Mouse (Mus musculus) embryonic facial prominence, embryonic 11.5 days (tissue): ENCODE measurements around the gene Kremen1. TPM values are rescaled to one million over a fixed set of nuclear protein-coding genes. Genes with fewer than 3 reads are reported as not detected.
A peak's percentile ranks its signal among the peaks of the same experiment; 100 is the strongest.

ENCODE experiments used
- ATAC-seq: fragments of 200-750 bp; cut with Nextera tagmentation; replicated peaks from 2 replicates; pipeline ENCODE4 v1.8.0; 2017; ENCODE audit warnings: low read depth; ENCODE audit not compliant: insufficient number of reproducible peaks, low FRiP score, low TSS enrichment
- DNase-seq: peaks from one replicate; pipeline ENCODE4 v3.0.0-alpha.2; 2015; ENCODE audit warnings: low spot score
- H3K27ac ChIP-seq: fragments of 300-500 bp; sonication (generic); replicated peaks from 2 replicates; pipeline ENCODE4 v1.5.1; 2014; ENCODE audit warnings: mild to moderate bottlenecking, low read depth, low read length, control low read depth
- H3K27me3 ChIP-seq: fragments of 300-500 bp; sonication (generic); 2 replicates; pipeline ENCODE4 v1.6.1; 2014; ENCODE audit warnings: mild to moderate bottlenecking, low read length, moderate library complexity, mixed read lengths; ENCODE audit not compliant: control insufficient read depth, insufficient read depth
- H3K36me3 ChIP-seq: fragments of 300-500 bp; sonication (generic); replicated peaks from 2 replicates; pipeline ENCODE4 v1.6.1; 2014; ENCODE audit warnings: low read depth, mild to moderate bottlenecking, low read length, moderate library complexity, mixed read lengths; ENCODE audit not compliant: control insufficient read depth, insufficient read depth
- H3K4me1 ChIP-seq: fragments of 300-500 bp; sonication (generic); 2 replicates; pipeline ENCODE4 v1.6.1; 2014; ENCODE audit warnings: low read length, mixed read lengths; ENCODE audit not compliant: control insufficient read depth, insufficient read depth
- H3K4me2 ChIP-seq: fragments of 300-500 bp; sonication (generic); 2 replicates; pipeline ENCODE4 v1.6.1; 2014; ENCODE audit warnings: low read depth, mild to moderate bottlenecking, control low read depth, low read length, moderate library complexity
- H3K4me3 ChIP-seq: fragments of 300-500 bp; sonication (generic); 2 replicates; pipeline ENCODE4 v1.5.1; 2014; ENCODE audit warnings: low read depth, low read length, control low read depth
- H3K9ac ChIP-seq: fragments of 300-500 bp; sonication (generic); replicated peaks from 2 replicates; pipeline ENCODE4 v1.6.1; 2014; ENCODE audit warnings: mild to moderate bottlenecking, control low read depth, low read length
- H3K9me3 ChIP-seq: fragments of 300-500 bp; sonication (generic); replicated peaks from 2 replicates; pipeline ENCODE4 v1.6.1; 2016; ENCODE audit warnings: mild to moderate bottlenecking, low read length, inconsistent platforms, mixed read lengths; ENCODE audit not compliant: control insufficient read depth
- WGBS: fragments of 180-500 bp; shearing (Covaris S2); extraction: QIAGEN DNeasy Blood & Tissue Kit; methylation state at CpG from one replicate; pipeline ENCODE4 v1.1.7; 2014; 5-methylcytosine and 5-hydroxymethylcytosine counted together
- polyA plus RNA-seq: library from polyadenylated mRNA; unstranded; fragments of >200 nt; fragmentation: Nextera tagmentation; extraction: Ambion mirVana; gene quantifications from 2 replicates; pipeline ENCODE4 v1.2.1, GENCODE M21; 2014

Gene Kremen1
- polyA plus RNA-seq, 1 experiment from 2014 or later: 7.1 TPM

GRCm38 (mm10) chr11:5151680-5152337 lies 109.5 kb downstream of the Kremen1 start, which contains the start of gene Emid1:
TSS of gene Emid1 (minus strand) at chr11:5152257.
- no peaks in the 10 kb centered on the region; the same call in 1 of the 2 replicates for H3K27me3 ChIP-seq
- H3K4me3 ChIP-seq: peak within 1 kb of the TSS; percentile 61
- no peaks in the 10 kb centered on the region for H3K9me3 ChIP-seq
- ATAC-seq (peak; percentile 30; the same call in 1 of the 2 replicates), DNase-seq (peak; percentile 60)
- under 1% methylated on average over 39 of the region's 53 CpGs for WGBS
- peak within 1 kb of the TSS; percentile 91 for H3K4me2 ChIP-seq
- peak within 1 kb of the TSS; percentile 79 for H3K9ac ChIP-seq
- no peaks in the 10 kb centered on the region for H3K4me1 ChIP-seq
- H3K36me3 ChIP-seq: no peaks in the 10 kb centered on the region
- H3K27ac ChIP-seq: no peak within 1 kb of the TSS

- Histone ChIP-seq H3K36me3 (no peaks in the 10 kb centered on the region), H3K9me3 (no peaks in the 10 kb centered on the region), H3K4me2 (peak overlapping the region; percentile 91), H3K9ac (no peak overlapping the region), H3K4me3 (peak overlapping the region; percentile 61), H3K27me3 (no peaks in the 10 kb centered on the region; the same call in 1 of the 2 replicates), H3K4me1 (no peaks in the 10 kb centered on the region), H3K27ac (no peak overlapping the region)
- DNase-seq (no peak), ATAC-seq (no peak)
- 27% methylated on average over 4 of the region's 4 CpGs for WGBS
These were observed 110.1 kb downstream of the Kremen1 start for GRCm38 (mm10) chr11:5151247-5151630.

- Histone ChIP-seq H3K4me2 (no peak overlapping the region), H3K4me3 (no peak overlapping the region), H3K9me3 (no peaks in the 10 kb centered on the region), H3K9ac (no peak overlapping the region), H3K4me1 (no peaks in the 10 kb centered on the region), H3K27ac (no peak overlapping the region), H3K36me3 (no peaks in the 10 kb centered on the region), H3K27me3 (no peaks in the 10 kb centered on the region; the same call in 1 of the 2 replicates)
- ATAC-seq: no peak
- no peak for DNase-seq
- 58% methylated on average over 9 of the region's 9 CpGs for WGBS
These were observed 110.7 kb downstream of the Kremen1 start for GRCm38 (mm10) chr11:5150416-5151246.

- Histone ChIP-seq H3K4me1 (no peaks in the 10 kb centered on the region), H3K36me3 (no peaks in the 10 kb centered on the region), H3K9me3 (no peaks in the 10 kb centered on the region), H3K4me2 (no peak overlapping the region), H3K4me3 (no peak overlapping the region), H3K27ac (no peak overlapping the region), H3K27me3 (no peaks in the 10 kb centered on the region; the same call in 1 of the 2 replicates), H3K9ac (no peak overlapping the region)
- DNase-seq: no peak
- ATAC-seq: no peak
- WGBS: 67% methylated on average over 9 of the region's 9 CpGs
These were observed 111.4 kb downstream of the Kremen1 start for GRCm38 (mm10) chr11:5149955-5150354.

- no peaks in the 10 kb centered on the region for H3K9me3 ChIP-seq
- no peak overlapping the region for H3K4me2 ChIP-seq
- no peak for ATAC-seq
- H3K27me3 ChIP-seq: no peaks in the 10 kb centered on the region; the same call in 1 of the 2 replicates
- H3K4me1 ChIP-seq: no peaks in the 10 kb centered on the region
- H3K36me3 ChIP-seq: no peaks in the 10 kb centered on the region
- no peak overlapping the region for H3K9ac ChIP-seq
- no peak overlapping the region for H3K27ac ChIP-seq
- DNase-seq: no peak
- 31% methylated on average over 7 of the region's 7 CpGs for WGBS
- H3K4me3 ChIP-seq: no peak overlapping the region
These were observed 112.1 kb downstream of the Kremen1 start for GRCm38 (mm10) chr11:5149249-5149648.

GRCm38 (mm10) chr11:5145600-5145999 lies 115.8 kb downstream of the Kremen1 start:
- no peak overlapping the region for H3K27ac ChIP-seq
- 46% methylated on average over 3 of the region's 3 CpGs for WGBS

GRCm38 (mm10) chr11:5141965-5142364 lies 119.4 kb downstream of the Kremen1 start:
- Histone ChIP-seq H3K27me3 (no peaks in the 10 kb centered on the region), H3K36me3 (no peaks in the 10 kb centered on the region), H3K27ac (no peak overlapping the region), H3K4me1 (no peaks in the 10 kb centered on the region), H3K9ac (no peak overlapping the region), H3K9me3 (no peaks in the 10 kb centered on the region), H3K4me2 (no peak overlapping the region), H3K4me3 (no peak overlapping the region)
- ATAC-seq (no peak), DNase-seq (no peak)
- WGBS: 93% methylated on average over 2 of the region's 2 CpGs

More at GRCm38 (mm10) chr11:5145600-5145999, 115.8 kb downstream of the Kremen1 start:
- ATAC-seq: no peak
- Histone ChIP-seq H3K9ac (no peak overlapping the region), H3K27me3 (no peaks in the 10 kb centered on the region), H3K4me2 (no peak overlapping the region), H3K4me1 (no peaks in the 10 kb centered on the region), H3K9me3 (no peaks in the 10 kb centered on the region), H3K36me3 (no peaks in the 10 kb centered on the region), H3K4me3 (no peak overlapping the region)
- no peak for DNase-seq
